Mouse (Mus musculus): ENCODE measurements at regions not wholly inside any gene's neighbourhood (a gene's known extent, or its start where the extent isn't known, plus 50 kb on each side); places are given as distances from the start of the nearest gene placed in this dataset.

- ATAC-seq: no peak
- 75% methylated on average over 9 of the region's 9 CpGs for WGBS
- H3K4me2 ChIP-seq (replicated peaks; ENCODE audit: low read depth): no peak overlapping the region
- H3K27ac ChIP-seq (ENCODE audit: low read depth, low read length): no peak overlapping the region
- H3K4me1 ChIP-seq (replicated peaks; ENCODE audit: control insufficient read depth, insufficient read depth, low read length): peaks cover 2% of the 10 kb centered on the region; the same call in 1 of the 2 replicates
- no peak overlapping the region for H3K9ac ChIP-seq (ENCODE audit: low read depth, low read length)
- no peak overlapping the region for H3K4me3 ChIP-seq (ENCODE audit: low read depth, low read length)
- no peaks in the 10 kb centered on the region for H3K27me3 ChIP-seq (replicated peaks; ENCODE audit: control insufficient read depth, insufficient read depth, low read length)
- H3K9me3 ChIP-seq (ENCODE audit: control insufficient read depth): no peaks in the 10 kb centered on the region
- no peaks in the 10 kb centered on the region for H3K36me3 ChIP-seq (ENCODE audit: control insufficient read depth, insufficient read depth)
- TF ChIP-seq CTCF (IDR thresholded peaks at IDR 0.05; ENCODE audit: low read depth): no peak
Observed at GRCm38 (mm10) chr3:149280807-149281789, 290.7 kb upstream of the Adgrl2 start.

- Histone ChIP-seq H3K4me2 (replicated peaks; ENCODE audit: low read depth) (no peak overlapping the region), H3K9me3 (ENCODE audit: control insufficient read depth) (no peaks in the 10 kb centered on the region)
- 82% methylated on average over 6 of the region's 6 CpGs for WGBS
Observed at GRCm38 (mm10) chr3:149279338-149279737, 289.0 kb upstream of the Adgrl2 start.

GRCm38 (mm10) chr3:149277812-149278211, 287.5 kb upstream of the Adgrl2 start:
- H3K27me3 ChIP-seq (replicated peaks; ENCODE audit: control insufficient read depth, insufficient read depth, low read length): no peaks in the 10 kb centered on the region
- H3K9ac ChIP-seq (ENCODE audit: low read depth, low read length): no peak overlapping the region
- no peak overlapping the region for H3K4me3 ChIP-seq (ENCODE audit: low read depth, low read length)
- no peak overlapping the region for H3K27ac ChIP-seq (ENCODE audit: low read depth, low read length)
- H3K4me2 ChIP-seq (replicated peaks; ENCODE audit: low read depth): no peak overlapping the region
- no peak for TF ChIP-seq CTCF (IDR thresholded peaks at IDR 0.05; ENCODE audit: low read depth)
- WGBS: 88% methylated on average over 3 of the region's 3 CpGs
- H3K36me3 ChIP-seq (ENCODE audit: control insufficient read depth, insufficient read depth): no peaks in the 10 kb centered on the region
- H3K9me3 ChIP-seq (ENCODE audit: control insufficient read depth): no peaks in the 10 kb centered on the region
- ATAC-seq: no peak
- peaks cover 4% of the 10 kb centered on the region; the same call in 1 of the 2 replicates for H3K4me1 ChIP-seq (replicated peaks; ENCODE audit: control insufficient read depth, insufficient read depth, low read length)

More at GRCm38 (mm10) chr3:149279338-149279737, 289.0 kb upstream of the Adgrl2 start:
- Histone ChIP-seq H3K27ac (ENCODE audit: low read depth, low read length) (no peak overlapping the region), H3K36me3 (ENCODE audit: control insufficient read depth, insufficient read depth) (no peaks in the 10 kb centered on the region), H3K4me3 (ENCODE audit: low read depth, low read length) (no peak overlapping the region), H3K4me1 (replicated peaks; ENCODE audit: control insufficient read depth, insufficient read depth, low read length) (peaks cover 4% of the 10 kb centered on the region; the same call in 1 of the 2 replicates), H3K9ac (ENCODE audit: low read depth, low read length) (no peak overlapping the region), H3K27me3 (replicated peaks; ENCODE audit: control insufficient read depth, insufficient read depth, low read length) (no peaks in the 10 kb centered on the region)
- no peak for ATAC-seq
- no peak for TF ChIP-seq CTCF (IDR thresholded peaks at IDR 0.05; ENCODE audit: low read depth)

GRCm38 (mm10) chr3:149275478-149276132, 285.2 kb upstream of the Adgrl2 start:
- no peak for TF ChIP-seq CTCF (IDR thresholded peaks at IDR 0.05; ENCODE audit: low read depth)
- Histone ChIP-seq H3K9me3 (ENCODE audit: control insufficient read depth) (no peaks in the 10 kb centered on the region), H3K4me3 (ENCODE audit: low read depth, low read length) (no peak overlapping the region), H3K4me1 (replicated peaks; ENCODE audit: control insufficient read depth, insufficient read depth, low read length) (0 out of 2 replicates have a peak, but pooled peaks cover 4% of the 10 kb centered on the region), H3K36me3 (ENCODE audit: control insufficient read depth, insufficient read depth) (no peaks in the 10 kb centered on the region), H3K9ac (ENCODE audit: low read depth, low read length) (no peak overlapping the region), H3K27ac (ENCODE audit: low read depth, low read length) (no peak overlapping the region), H3K27me3 (replicated peaks; ENCODE audit: control insufficient read depth, insufficient read depth, low read length) (no peaks in the 10 kb centered on the region), H3K4me2 (replicated peaks; ENCODE audit: low read depth) (no peak overlapping the region)
- ATAC-seq: peak; percentile 51; the same call in 1 of the 2 replicates
- WGBS: 57% methylated on average over 6 of the region's 6 CpGs

GRCm38 (mm10) chr3:149274987-149275386, 284.6 kb upstream of the Adgrl2 start:
- 0 out of 2 replicates have a peak, but pooled peaks cover 4% of the 10 kb centered on the region for H3K4me1 ChIP-seq (replicated peaks; ENCODE audit: control insufficient read depth, insufficient read depth, low read length)
- no peaks in the 10 kb centered on the region for H3K9me3 ChIP-seq (ENCODE audit: control insufficient read depth)
- H3K4me2 ChIP-seq (replicated peaks; ENCODE audit: low read depth): no peak overlapping the region
- no peak overlapping the region for H3K4me3 ChIP-seq (ENCODE audit: low read depth, low read length)
- ATAC-seq: no peak
- H3K36me3 ChIP-seq (ENCODE audit: control insufficient read depth, insufficient read depth): no peaks in the 10 kb centered on the region
- no peak for TF ChIP-seq CTCF (IDR thresholded peaks at IDR 0.05; ENCODE audit: low read depth)
- H3K27ac ChIP-seq (ENCODE audit: low read depth, low read length): no peak overlapping the region
- no peak overlapping the region for H3K9ac ChIP-seq (ENCODE audit: low read depth, low read length)
- no peaks in the 10 kb centered on the region for H3K27me3 ChIP-seq (replicated peaks; ENCODE audit: control insufficient read depth, insufficient read depth, low read length)
- WGBS: 85% methylated on average over 5 of the region's 5 CpGs

Measured in intestine, postnatal 0 days (tissue).